Mouse (Mus musculus): ENCODE measurements around the gene Dnah8.
A peak's percentile ranks its signal among the peaks of the same experiment; 100 is the strongest.

The Dnah8 gene

DNA sequence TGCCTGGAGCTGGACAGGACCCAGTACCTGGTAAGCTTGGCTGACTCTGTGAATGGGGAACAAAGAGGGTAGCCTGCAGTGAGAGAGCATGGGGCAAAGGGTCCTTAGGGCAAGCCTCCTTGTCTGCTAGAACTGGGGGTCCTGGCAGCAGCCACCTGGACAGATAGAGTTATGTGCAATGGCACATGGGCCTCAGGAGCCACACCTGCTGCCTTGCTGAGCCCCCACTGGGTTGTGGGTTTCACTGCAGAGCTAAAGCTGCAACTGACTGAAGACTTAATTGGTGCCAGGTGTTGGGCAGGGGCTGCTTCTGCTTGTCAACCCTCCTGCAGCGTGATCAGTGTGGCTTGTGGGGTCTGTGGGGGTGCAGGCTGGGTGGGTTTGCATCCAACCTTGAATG lies 267.9 kb downstream of the Dnah8 start:
- DNase-seq: no peak

DNA sequence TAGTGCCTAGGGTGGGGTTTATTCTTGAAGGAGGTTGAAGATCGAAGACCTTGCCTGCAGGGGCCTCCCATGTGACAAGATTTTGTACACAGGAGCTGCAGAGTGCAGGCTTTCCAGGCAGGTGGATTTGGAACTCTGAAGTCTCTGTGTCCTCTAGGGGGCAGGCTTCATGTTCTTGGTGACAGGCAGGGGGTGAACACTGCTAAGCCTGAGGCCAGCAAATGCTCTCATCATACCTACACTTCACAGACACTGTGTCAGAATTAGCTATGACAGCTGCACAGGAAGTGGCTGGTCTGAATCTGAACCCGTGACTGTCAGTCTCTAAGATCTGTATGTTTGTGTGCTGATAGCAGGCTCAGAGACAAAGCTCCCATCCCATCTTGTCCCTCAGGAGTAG lies 268.6 kb downstream of the Dnah8 start:
- peak; percentile 52 for DNase-seq

DNA sequence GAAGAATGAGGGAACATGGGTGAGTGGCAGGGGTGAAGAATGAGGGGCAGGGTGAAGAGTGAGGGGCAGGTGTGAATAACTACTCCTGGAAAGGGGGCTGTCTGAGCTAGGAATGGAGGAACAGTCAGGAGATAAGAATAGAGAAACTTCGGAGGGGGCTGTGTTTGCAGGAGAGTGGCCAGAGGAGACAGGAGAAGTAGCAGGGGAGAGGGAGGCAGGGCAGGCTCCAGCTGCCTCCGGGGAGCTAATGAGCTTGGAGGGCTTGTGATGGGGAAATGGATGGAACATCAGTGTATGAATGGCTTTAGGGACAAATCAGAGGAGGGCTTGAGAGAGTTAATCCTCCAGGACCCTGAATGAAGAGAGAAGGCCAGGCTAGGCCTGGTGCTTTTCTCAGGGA lies 272.9 kb downstream of the Dnah8 start:
- no peak for DNase-seq

- DNase-seq: peak; percentile 49
Observed at GRCm38 (mm10) chr17:30901627-30902026, 277.5 kb downstream of the Dnah8 start, which contains the start of gene Glp1r. Gene Glp1r (plus strand): TSS chr17:30901817.

DNA sequence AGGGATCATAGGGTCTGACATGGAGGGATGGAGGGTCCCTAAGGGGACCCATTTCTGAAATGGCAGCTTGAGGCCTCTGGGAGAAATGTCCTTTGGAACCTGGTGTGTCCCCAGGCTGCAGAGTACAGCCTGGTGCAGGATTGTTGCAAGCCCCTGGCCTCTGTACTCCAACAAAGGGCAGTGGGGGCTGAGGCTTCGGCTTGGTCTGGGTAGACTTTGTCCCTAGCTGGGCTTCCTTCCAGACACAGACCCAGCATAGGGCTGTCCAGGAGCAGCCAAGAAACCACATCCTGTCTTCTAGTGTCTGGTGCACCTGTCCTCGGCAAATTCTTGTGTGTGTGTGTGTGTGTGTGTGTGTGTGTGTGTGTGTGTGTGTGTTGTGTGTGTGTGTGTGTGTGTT lies 279.9 kb downstream of the Dnah8 start:
- DNase-seq: no peak

DNA sequence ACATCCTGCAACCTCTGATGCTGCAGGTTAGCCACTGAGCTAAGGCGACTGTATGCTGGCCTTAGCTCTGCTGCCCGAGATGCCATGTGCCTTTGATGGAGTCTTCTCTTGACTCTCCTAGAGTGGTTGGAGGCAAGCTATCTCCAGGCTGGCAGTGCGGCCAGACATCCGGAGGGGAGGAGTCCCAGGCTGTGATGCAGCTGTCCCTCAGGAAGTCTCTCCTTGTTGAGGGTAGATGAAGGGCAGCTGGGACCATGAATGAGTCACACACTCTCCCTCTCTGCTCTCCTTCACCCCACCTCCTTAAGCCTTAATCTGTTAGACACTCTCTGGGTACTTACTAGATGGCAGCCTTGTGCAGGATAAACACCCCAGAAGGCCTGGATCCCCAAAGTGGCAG lies 283.4 kb downstream of the Dnah8 start:
- DNase-seq: no peak

- DNase-seq: peak; percentile 15
Observed at GRCm38 (mm10) chr17:30910866-30911731, 286.9 kb downstream of the Dnah8 start.

GRCm38 (mm10) chr17:30911732-30912088 lies 287.6 kb downstream of the Dnah8 start:
- no peak for DNase-seq

GRCm38 (mm10) chr17:30912536-30912935 lies 288.4 kb downstream of the Dnah8 start:
- DNase-seq: no peak

GRCm38 (mm10) chr17:30914264-30914663 lies 290.1 kb downstream of the Dnah8 start:
- no peak for DNase-seq

DNA sequence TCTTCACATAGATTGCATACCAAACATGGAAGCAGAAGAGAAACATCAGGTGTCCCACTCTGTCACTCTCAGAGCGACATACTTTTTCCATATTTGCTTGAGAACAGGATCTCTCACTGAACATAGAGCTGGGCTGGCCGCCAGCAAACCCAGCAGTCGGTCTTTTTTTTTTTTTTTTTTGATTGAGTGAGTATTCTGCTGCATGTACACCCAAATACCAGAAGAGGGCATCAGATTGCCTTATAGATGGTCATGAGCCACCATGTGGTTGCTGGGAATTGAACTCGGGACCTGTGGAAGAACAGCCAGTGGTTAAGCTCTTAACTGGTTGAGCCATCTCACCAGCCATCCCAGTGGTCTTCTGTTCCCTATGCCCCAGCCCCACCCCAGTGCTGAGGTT lies 299.4 kb downstream of the Dnah8 start:
- DNase-seq: no peak
